Mouse (Mus musculus) frontal cortex, postnatal 25 days (tissue): Measurements from ENCODE around the gene Cnih1.
"Not testable (repeated sequence)": the region's sequence is repeated elsewhere in the genome, so short reads cannot be mapped to it uniquely, and the experiment has no call there.

Experiments used
- DNase-seq, 2 experiments: peaks; one replicate each; pipeline ENCODE4 v3.0.0; 2022; ENCODE audit warnings: low spot score in 2 of 2

Gene Cnih1

GRCm38 (mm10) chr14:46787787-46788504, at the start of gene Cnih1:
Gene Cnih1 (minus strand): TSS chr14:46788411.
- peak; percentile 82 to 84 for DNase-seq

GRCm38 (mm10) chr14:46832354-46833272, 44.4 kb upstream of the Cnih1 start:
- DNase-seq, result no peak

GRCm38 (mm10) chr14:46831837-46832333, 43.7 kb upstream of the Cnih1 start, which contains the start of gene Cgrrf1:
Gene Cgrrf1 (plus strand): TSS chr14:46832125.
- peak; percentile 83 to 89 for DNase-seq

GRCm38 (mm10) chr14:46831295-46831694, 43.1 kb upstream of the Cnih1 start:
- no peak for DNase-seq

GRCm38 (mm10) chr14:46827430-46827829, 39.2 kb upstream of the Cnih1 start:
- no peak for DNase-seq

- no peak for DNase-seq
Observed at GRCm38 (mm10) chr14:46823996-46824395, 35.8 kb upstream of the Cnih1 start.

- peak; percentile 94 to 98 for DNase-seq
Observed at GRCm38 (mm10) chr14:46821873-46822716, 33.9 kb upstream of the Cnih1 start, which contains the start of gene Gmfb. Gene Gmfb (minus strand): TSS chr14:46822242.

GRCm38 (mm10) chr14:46821271-46821872, 33.2 kb upstream of the Cnih1 start:
- DNase-seq, result no peak

- not testable (repeated sequence) for DNase-seq
Observed at GRCm38 (mm10) chr14:46819961-46820360, 31.8 kb upstream of the Cnih1 start.

- DNase-seq, result no peak
Observed at GRCm38 (mm10) chr14:46818743-46819142, 30.5 kb upstream of the Cnih1 start.

GRCm38 (mm10) chr14:46816916-46817622, 28.9 kb upstream of the Cnih1 start:
- DNase-seq, result no peak

GRCm38 (mm10) chr14:46815640-46816039, 27.4 kb upstream of the Cnih1 start:
- no peak for DNase-seq

GRCm38 (mm10) chr14:46807927-46808326, 19.7 kb upstream of the Cnih1 start:
- no peak for DNase-seq

GRCm38 (mm10) chr14:46806186-46806585, 18.0 kb upstream of the Cnih1 start:
- DNase-seq, result no peak

GRCm38 (mm10) chr14:46803791-46804190, 15.6 kb upstream of the Cnih1 start:
- no peak for DNase-seq

GRCm38 (mm10) chr14:46803259-46803658, 15.0 kb upstream of the Cnih1 start:
- DNase-seq, result no peak

- DNase-seq, result no peak
Observed at GRCm38 (mm10) chr14:46800684-46801345, 12.6 kb upstream of the Cnih1 start.

- DNase-seq, result no peak
Observed at GRCm38 (mm10) chr14:46794157-46794556, 5.9 kb upstream of the Cnih1 start.

GRCm38 (mm10) chr14:46790723-46791122, 2.5 kb upstream of the Cnih1 start:
- no peak for DNase-seq

GRCm38 (mm10) chr14:46790303-46790702, 2.1 kb upstream of the Cnih1 start:
- DNase-seq, result no peak
